Mouse (Mus musculus): ENCODE results near the gene P2ry10b. TPM values are rescaled to one million over a fixed set of nuclear protein-coding genes. Genes with fewer than 3 reads are reported as not detected.

P2ry10b gene
- 0.51 and 0.62 TPM in 2 replicates for polyA plus RNA-seq (2015; fragmentation: Nextera tagmentation; extraction: Ambion mirVana)

GRCm38 (mm10) chrX:107148681-107149080 is at the start of gene P2ry10b:
Gene P2ry10b (plus strand): TSS chrX:107148927.
- no peaks in the 10 kb centered on the region for H3K36me3 ChIP-seq (ENCODE audit: control insufficient read depth, insufficient read depth, low read length)
- 80% methylated on average over 3 of the region's 3 CpGs for WGBS
- H3K27me3 ChIP-seq (replicated peaks; ENCODE audit: control insufficient read depth, insufficient read depth, low read length) = no peaks in the 10 kb centered on the region
- ATAC-seq = no peak
- no peak within 1 kb of the TSS for H3K4me3 ChIP-seq (ENCODE audit: low read length)
- H3K4me2 ChIP-seq (ENCODE audit: low read depth, low read length) = no peak within 1 kb of the TSS
- no peak within 1 kb of the TSS for H3K9ac ChIP-seq (ENCODE audit: low read depth, low read length)
- no peaks in the 10 kb centered on the region for H3K4me1 ChIP-seq (ENCODE audit: control insufficient read depth, insufficient read depth, low read length)
- no peak within 1 kb of the TSS for H3K27ac ChIP-seq (ENCODE audit: low read length)
- no peaks in the 10 kb centered on the region for H3K9me3 ChIP-seq (ENCODE audit: control insufficient read depth, low read length)

GRCm38 (mm10) chrX:107116333-107116732 is 32.4 kb upstream of the P2ry10b start:
- WGBS = 77% methylated on average over 1 of the region's 1 CpGs
- ATAC-seq = no peak
- Histone ChIP-seq H3K36me3 (ENCODE audit: control insufficient read depth, insufficient read depth, low read length) (no peaks in the 10 kb centered on the region), H3K27me3 (replicated peaks; ENCODE audit: control insufficient read depth, insufficient read depth, low read length) (no peaks in the 10 kb centered on the region), H3K4me3 (ENCODE audit: low read length) (no peak overlapping the region), H3K9ac (ENCODE audit: low read depth, low read length) (no peak overlapping the region), H3K27ac (ENCODE audit: low read length) (no peak overlapping the region), H3K4me2 (ENCODE audit: low read depth, low read length) (no peak overlapping the region), H3K4me1 (ENCODE audit: control insufficient read depth, insufficient read depth, low read length) (no peaks in the 10 kb centered on the region), H3K9me3 (ENCODE audit: control insufficient read depth, low read length) (no peaks in the 10 kb centered on the region)

- no peaks in the 10 kb centered on the region for H3K4me1 ChIP-seq (ENCODE audit: control insufficient read depth, insufficient read depth, low read length)
- no peak overlapping the region for H3K9ac ChIP-seq (ENCODE audit: low read depth, low read length)
- WGBS = 86% methylated on average over 1 of the region's 1 CpGs
- no peaks in the 10 kb centered on the region for H3K27me3 ChIP-seq (replicated peaks; ENCODE audit: control insufficient read depth, insufficient read depth, low read length)
- no peaks in the 10 kb centered on the region for H3K36me3 ChIP-seq (ENCODE audit: control insufficient read depth, insufficient read depth, low read length)
- no peak for ATAC-seq
- no peak overlapping the region for H3K27ac ChIP-seq (ENCODE audit: low read length)
- no peak overlapping the region for H3K4me2 ChIP-seq (ENCODE audit: low read depth, low read length)
- no peaks in the 10 kb centered on the region for H3K9me3 ChIP-seq (ENCODE audit: control insufficient read depth, low read length)
- H3K4me3 ChIP-seq (ENCODE audit: low read length) = no peak overlapping the region
Measured at GRCm38 (mm10) chrX:107116987-107117386, 31.7 kb upstream of the P2ry10b start.

- no peak overlapping the region for H3K4me3 ChIP-seq (ENCODE audit: low read length)
- no peak overlapping the region for H3K27ac ChIP-seq (ENCODE audit: low read length)
- no peaks in the 10 kb centered on the region for H3K4me1 ChIP-seq (ENCODE audit: control insufficient read depth, insufficient read depth, low read length)
- no peaks in the 10 kb centered on the region for H3K27me3 ChIP-seq (replicated peaks; ENCODE audit: control insufficient read depth, insufficient read depth, low read length)
- no peaks in the 10 kb centered on the region for H3K36me3 ChIP-seq (ENCODE audit: control insufficient read depth, insufficient read depth, low read length)
- 53% methylated on average over 3 of the region's 3 CpGs for WGBS
- no peak overlapping the region for H3K9ac ChIP-seq (ENCODE audit: low read depth, low read length)
- H3K9me3 ChIP-seq (ENCODE audit: control insufficient read depth, low read length) = no peaks in the 10 kb centered on the region
- H3K4me2 ChIP-seq (ENCODE audit: low read depth, low read length) = no peak overlapping the region
- ATAC-seq = no peak
Measured at GRCm38 (mm10) chrX:107143184-107143583, 5.5 kb upstream of the P2ry10b start.

GRCm38 (mm10) chrX:107143930-107144329 is 4.8 kb upstream of the P2ry10b start:
- H3K36me3 ChIP-seq (ENCODE audit: control insufficient read depth, insufficient read depth, low read length) = no peaks in the 10 kb centered on the region
- H3K9ac ChIP-seq (ENCODE audit: low read depth, low read length) = no peak overlapping the region
- H3K4me2 ChIP-seq (ENCODE audit: low read depth, low read length) = no peak overlapping the region
- H3K4me1 ChIP-seq (ENCODE audit: control insufficient read depth, insufficient read depth, low read length) = no peaks in the 10 kb centered on the region
- H3K9me3 ChIP-seq (ENCODE audit: control insufficient read depth, low read length) = no peaks in the 10 kb centered on the region
- 57% methylated on average over 2 of the region's 2 CpGs for WGBS
- H3K4me3 ChIP-seq (ENCODE audit: low read length) = no peak overlapping the region
- no peak for ATAC-seq
- no peaks in the 10 kb centered on the region for H3K27me3 ChIP-seq (replicated peaks; ENCODE audit: control insufficient read depth, insufficient read depth, low read length)
- H3K27ac ChIP-seq (ENCODE audit: low read length) = no peak overlapping the region

- WGBS = 46% methylated on average over 4 of the region's 4 CpGs
Measured at GRCm38 (mm10) chrX:107149391-107149993, 765 bp downstream of the P2ry10b start.

GRCm38 (mm10) chrX:107150027-107150426 is 1.3 kb downstream of the P2ry10b start:
- no peaks in the 10 kb centered on the region for H3K27me3 ChIP-seq (replicated peaks; ENCODE audit: control insufficient read depth, insufficient read depth, low read length)
- WGBS = 44% methylated on average over 5 of the region's 5 CpGs
- no peak overlapping the region for H3K27ac ChIP-seq (ENCODE audit: low read length)
- H3K4me3 ChIP-seq (ENCODE audit: low read length) = no peak overlapping the region
- no peaks in the 10 kb centered on the region for H3K36me3 ChIP-seq (ENCODE audit: control insufficient read depth, insufficient read depth, low read length)
- no peak for ATAC-seq
- H3K9me3 ChIP-seq (ENCODE audit: control insufficient read depth, low read length) = no peaks in the 10 kb centered on the region
- no peak overlapping the region for H3K4me2 ChIP-seq (ENCODE audit: low read depth, low read length)
- no peak overlapping the region for H3K9ac ChIP-seq (ENCODE audit: low read depth, low read length)
- H3K4me1 ChIP-seq (ENCODE audit: control insufficient read depth, insufficient read depth, low read length) = no peaks in the 10 kb centered on the region

More at GRCm38 (mm10) chrX:107149391-107149993, 765 bp downstream of the P2ry10b start:
- no peak for ATAC-seq
- Histone ChIP-seq H3K27me3 (replicated peaks; ENCODE audit: control insufficient read depth, insufficient read depth, low read length) (no peaks in the 10 kb centered on the region), H3K4me1 (ENCODE audit: control insufficient read depth, insufficient read depth, low read length) (no peaks in the 10 kb centered on the region), H3K4me2 (ENCODE audit: low read depth, low read length) (no peak overlapping the region), H3K36me3 (ENCODE audit: control insufficient read depth, insufficient read depth, low read length) (no peaks in the 10 kb centered on the region), H3K27ac (ENCODE audit: low read length) (no peak overlapping the region), H3K9me3 (ENCODE audit: control insufficient read depth, low read length) (no peaks in the 10 kb centered on the region), H3K9ac (ENCODE audit: low read depth, low read length) (no peak overlapping the region), H3K4me3 (ENCODE audit: low read length) (no peak overlapping the region)

GRCm38 (mm10) chrX:107150752-107151515 is 2.2 kb downstream of the P2ry10b start:
- Histone ChIP-seq H3K4me1 (ENCODE audit: control insufficient read depth, insufficient read depth, low read length) (no peaks in the 10 kb centered on the region), H3K4me3 (ENCODE audit: low read length) (no peak overlapping the region), H3K4me2 (ENCODE audit: low read depth, low read length) (no peak overlapping the region; the same call in 1 of the 2 replicates), H3K9ac (ENCODE audit: low read depth, low read length) (no peak overlapping the region), H3K27me3 (replicated peaks; ENCODE audit: control insufficient read depth, insufficient read depth, low read length) (no peaks in the 10 kb centered on the region), H3K36me3 (ENCODE audit: control insufficient read depth, insufficient read depth, low read length) (no peaks in the 10 kb centered on the region), H3K9me3 (ENCODE audit: control insufficient read depth, low read length) (no peaks in the 10 kb centered on the region), H3K27ac (ENCODE audit: low read length) (peak overlapping the region; percentile 35; the same call in 1 of the 2 replicates)
- 51% methylated on average over 4 of the region's 4 CpGs for WGBS
- peak; percentile 75 for ATAC-seq

- Histone ChIP-seq H3K9me3 (ENCODE audit: control insufficient read depth, low read length) (no peaks in the 10 kb centered on the region), H3K4me3 (ENCODE audit: low read length) (no peak overlapping the region), H3K4me2 (ENCODE audit: low read depth, low read length) (no peak overlapping the region), H3K27me3 (replicated peaks; ENCODE audit: control insufficient read depth, insufficient read depth, low read length) (no peaks in the 10 kb centered on the region), H3K4me1 (ENCODE audit: control insufficient read depth, insufficient read depth, low read length) (no peaks in the 10 kb centered on the region), H3K36me3 (ENCODE audit: control insufficient read depth, insufficient read depth, low read length) (no peaks in the 10 kb centered on the region), H3K27ac (ENCODE audit: low read length) (no peak overlapping the region), H3K9ac (ENCODE audit: low read depth, low read length) (no peak overlapping the region)
- WGBS = 74% methylated on average over 2 of the region's 2 CpGs
- no peak for ATAC-seq
Measured at GRCm38 (mm10) chrX:107156021-107156420, 7.3 kb downstream of the P2ry10b start.
